Mouse (Mus musculus): ENCODE measurements around the gene Gm10096. TPM values are rescaled to one million over a fixed set of nuclear protein-coding genes. Genes with fewer than 3 reads are reported as not detected.
"Not testable (repeated sequence)": the region's sequence is repeated elsewhere in the genome, so short reads cannot be mapped to it uniquely, and the experiment has no call there.

Gm10096 gene
- not detected in 2 replicates for polyA plus RNA-seq (2014; fragmentation: Nextera tagmentation; extraction: Ambion mirVana)

- not testable (repeated sequence) for H3K4me3 ChIP-seq (ENCODE audit: low read depth, low read length); H3K9me3 ChIP-seq (ENCODE audit: control insufficient read depth, low read length); DNase-seq (ENCODE audit: low spot score); H3K4me1 ChIP-seq (ENCODE audit: control insufficient read depth, insufficient read depth, low read length); H3K4me2 ChIP-seq (ENCODE audit: low read depth, severe bottlenecking); H3K27me3 ChIP-seq (ENCODE audit: control insufficient read depth, insufficient read depth, low read length); H3K9ac ChIP-seq (ENCODE audit: low read length); ATAC-seq (ENCODE audit: insufficient number of reproducible peaks, low FRiP score, low TSS enrichment, low read depth); H3K27ac ChIP-seq (replicated peaks; ENCODE audit: low read depth, low read length); H3K36me3 ChIP-seq (ENCODE audit: control insufficient read depth, insufficient read depth, low read length)
- WGBS, result no CpG with 5 or more reads among the region's 5 CpGs
Measured at GRCm38 (mm10) chrX:28954602-28955001, at the start of gene Gm10096. Gm10096 (minus strand) TSS chrX:28954702.
